In genomic region chr13:44372361-44372877, GRCm38 (mm10) we compare ENCODE assay signal across 28 mouse cellular contexts.
DNase-seq lines count a peak whose midpoint lies in the region; ATAC-seq and TF ChIP-seq lines count a peak whose summit lies in the region.
"Had no signal": no experiment of that assay in that cellular context is flagged by ENCODE, and none has a peak within 500 bp of the region (broad histone marks: within the 10 kb centered on the region; RNA-seq: fewer than 3 reads in every experiment).

No protein-coding gene starts in this region.

- H3K27me3 ChIP-seq in heart, embryonic 12.5 days (replicated peaks): no peaks in the 10 kb centered on the region
- H3K27me3 ChIP-seq in heart, postnatal 0 days (ENCODE audit: control insufficient read depth, insufficient read depth, low read length): no peaks in the 10 kb centered on the region
- H3K27me3 ChIP-seq: embryonic facial prominence, embryonic 15.5 days; forebrain, embryonic 12.5 days; limb, embryonic 15.5 days; liver, embryonic 13.5 days; stomach, embryonic 15.5 days had no signal

- H3K9me3 ChIP-seq in heart, embryonic 12.5 days (replicated peaks): no peaks in the 10 kb centered on the region
- H3K9me3 ChIP-seq in heart, postnatal 0 days (replicated peaks; ENCODE audit: control insufficient read depth, low read length): no peaks in the 10 kb centered on the region
- H3K9me3 ChIP-seq: embryonic facial prominence, embryonic 10.5 days; embryonic facial prominence, embryonic 15.5 days; forebrain, embryonic 12.5 days; hindbrain, embryonic 13.5 days; limb, embryonic 10.5 days; limb, embryonic 15.5 days; liver, embryonic 13.5 days; stomach, embryonic 15.5 days had no signal

- H3K27ac ChIP-seq in heart, embryonic 12.5 days (ENCODE audit: poor library complexity, severe bottlenecking): no peak overlapping the region
- no peak overlapping the region for H3K27ac ChIP-seq in heart, postnatal 0 days (ENCODE audit: low read depth)
- H3K27ac ChIP-seq: embryonic facial prominence, embryonic 10.5 days; embryonic facial prominence, embryonic 15.5 days; forebrain, embryonic 12.5 days; hindbrain, embryonic 13.5 days; limb, embryonic 10.5 days; limb, embryonic 15.5 days; liver, embryonic 13.5 days; macrophage; stomach, embryonic 15.5 days had no signal

- no peaks in the 10 kb centered on the region for H3K36me3 ChIP-seq in heart, embryonic 12.5 days
- no peaks in the 10 kb centered on the region for H3K36me3 ChIP-seq in heart, postnatal 0 days (replicated peaks; ENCODE audit: control insufficient read depth, insufficient read depth, low read length)
- H3K36me3 ChIP-seq: embryonic facial prominence, embryonic 10.5 days; embryonic facial prominence, embryonic 15.5 days; forebrain, embryonic 12.5 days; hindbrain, embryonic 13.5 days; limb, embryonic 10.5 days; limb, embryonic 15.5 days; liver, embryonic 13.5 days; stomach, embryonic 15.5 days had no signal

- no peak overlapping the region for H3K4me3 ChIP-seq in heart, embryonic 12.5 days
- no peak overlapping the region for H3K4me3 ChIP-seq in heart, postnatal 0 days (ENCODE audit: low read depth, low read length)
- H3K4me3 ChIP-seq: embryonic facial prominence, embryonic 10.5 days; embryonic facial prominence, embryonic 15.5 days; forebrain, embryonic 12.5 days; hindbrain, embryonic 13.5 days; limb, embryonic 10.5 days; limb, embryonic 15.5 days; liver, embryonic 13.5 days; stomach, embryonic 15.5 days had no signal

- no peak overlapping the region for H3K4me2 ChIP-seq in heart, embryonic 12.5 days
- no peak overlapping the region for H3K4me2 ChIP-seq in heart, postnatal 0 days (ENCODE audit: low read depth, low read length)
- H3K4me2 ChIP-seq: embryonic facial prominence, embryonic 15.5 days; forebrain, embryonic 12.5 days; hindbrain, embryonic 13.5 days; limb, embryonic 15.5 days; liver, embryonic 13.5 days; midbrain, embryonic 11.5 days; stomach, embryonic 15.5 days had no signal

- WGBS in heart, embryonic 12.5 days: 57% methylated on average over 6 of the region's 6 CpGs
- WGBS in heart, postnatal 0 days: 57% methylated on average over 6 of the region's 6 CpGs

- 0 out of 2 replicates have a peak, but pooled peaks have one; percentile 30 for TF ChIP-seq EP300 in heart, postnatal 0 days (IDR thresholded peaks at IDR 0.05; ENCODE audit: low read depth)

- H3K4me1 ChIP-seq in heart, embryonic 12.5 days (replicated peaks): peaks cover 8% of the 10 kb centered on the region
- H3K4me1 ChIP-seq in heart, postnatal 0 days (ENCODE audit: control insufficient read depth, insufficient read depth): no peaks in the 10 kb centered on the region
- H3K4me1 ChIP-seq: embryonic facial prominence, embryonic 15.5 days; liver, embryonic 13.5 days; stomach, embryonic 15.5 days had no signal

- DNase-seq in heart, adult 11 months: peak; percentile 89
- DNase-seq in heart, postnatal 0 days (ENCODE audit: low spot score): no peak
- DNase-seq in heart, postnatal 4 days: no peak
- DNase-seq in lung, postnatal 25 days (ENCODE audit: low spot score): peak; percentile 28
- no peak for DNase-seq in lung, postnatal 10 days
- DNase-seq in urinary bladder, postnatal 14 days (ENCODE audit: low spot score): no peak
- DNase-seq: adrenal gland, postnatal 14 days; cerebellum, adult 11-12 months; cerebellum, postnatal 14 days; forebrain, postnatal 0 days; gastrocnemius, postnatal 10 days; heart, postnatal 10 days; layer of hippocampus, postnatal 36 days; liver, embryonic 13.5 days; right cerebral cortex, postnatal 25 days had no signal

- H3K9ac ChIP-seq in heart, embryonic 12.5 days: no peak overlapping the region
- H3K9ac ChIP-seq in heart, postnatal 0 days (replicated peaks; ENCODE audit: low read depth, low read length): no peak overlapping the region
- H3K9ac ChIP-seq: embryonic facial prominence, embryonic 15.5 days; forebrain, embryonic 12.5 days; forebrain, postnatal 0 days; hindbrain, embryonic 13.5 days; limb, embryonic 15.5 days; liver, embryonic 13.5 days; stomach, embryonic 15.5 days had no signal

- no peak for TF ChIP-seq CTCF in heart, postnatal 0 days (IDR thresholded peaks at IDR 0.05; ENCODE audit: low read depth)

- no peak for ATAC-seq in heart, embryonic 12.5 days (ENCODE audit: insufficient number of reproducible peaks, low FRiP score)
- no peak for ATAC-seq in heart, postnatal 0 days (ENCODE audit: insufficient read depth, low read depth)
- peak; percentile 81 for ATAC-seq in common myeloid progenitor, adult 5-6 weeks (replicated peaks; ENCODE audit: low read depth, poor library complexity, severe bottlenecking)
- ATAC-seq: forebrain, postnatal 0 days; intestine, embryonic 16.5 days; midbrain, embryonic 16.5 days had no signal

Comparison
In these comparisons a context has a peak if more than half of its experiments do, and no peak if none do; other contexts are left out.
1. DNase-seq: peak in heart, adult 11 months (single experiment) and lung, postnatal 25 days (single experiment); none in heart, postnatal 0 days (single experiment), heart, postnatal 4 days (single experiment), lung, postnatal 10 days (single experiment) and urinary bladder, postnatal 14 days (single experiment).